Mouse (Mus musculus) midbrain, embryonic 11.5 days (tissue): Measurements from ENCODE around the gene Ap2s1. TPM values are rescaled to one million over a fixed set of nuclear protein-coding genes. Genes with fewer than 3 reads are reported as not detected.
A peak's percentile ranks its signal among the peaks of the same experiment; 100 is the strongest.

Experiments
- ATAC-seq: fragments of 200-750 bp; cut with Nextera tagmentation; 2 replicates; pipeline ENCODE4 v1.8.0; 2017; ENCODE audit warnings: moderate TSS enrichment, moderate library complexity; ENCODE audit not compliant: low FRiP score
- DNase-seq: peaks from one replicate; pipeline ENCODE4 v3.0.0; 2015; ENCODE audit warnings: low spot score; ENCODE audit errors: missing footprints
- H3K27ac ChIP-seq: fragments of 300-500 bp; sonication (generic); 2 replicates; pipeline ENCODE4 v1.5.1; 2014; ENCODE audit warnings: low read depth, low read length
- H3K27me3 ChIP-seq: fragments of 300-500 bp; sonication (generic); 2 replicates; pipeline ENCODE4 v1.6.1; 2014; ENCODE audit warnings: mild to moderate bottlenecking, low read length, moderate library complexity, mixed read lengths; ENCODE audit not compliant: control insufficient read depth, insufficient read depth
- H3K36me3 ChIP-seq: fragments of 300-500 bp; sonication (generic); 2 replicates; pipeline ENCODE4 v1.6.1; 2014; ENCODE audit warnings: mild to moderate bottlenecking, low read length, moderate library complexity, mixed read lengths; ENCODE audit not compliant: control insufficient read depth, insufficient read depth
- H3K4me1 ChIP-seq: fragments of 300-500 bp; sonication (generic); 2 replicates; pipeline ENCODE4 v1.6.1; 2014; ENCODE audit warnings: low read length; ENCODE audit not compliant: control insufficient read depth, insufficient read depth
- H3K4me2 ChIP-seq: fragments of 300-500 bp; sonication (generic); 2 replicates; pipeline ENCODE4 v1.6.1; 2014; ENCODE audit warnings: mild to moderate bottlenecking, moderate library complexity
- H3K4me3 ChIP-seq: fragments of 300-500 bp; sonication (generic); 2 replicates; pipeline ENCODE4 v1.5.1; 2014; ENCODE audit warnings: low read depth, low read length
- H3K9ac ChIP-seq: fragments of 300-500 bp; sonication (generic); 2 replicates; pipeline ENCODE4 v1.6.1; 2014; ENCODE audit warnings: low read length
- H3K9me3 ChIP-seq: fragments of 300-500 bp; sonication (generic); 2 replicates; pipeline ENCODE4 v1.6.1; 2016; ENCODE audit warnings: low read length; ENCODE audit not compliant: control insufficient read depth
- WGBS: fragments of 180-500 bp; shearing (Covaris S2); extraction: QIAGEN DNeasy Blood & Tissue Kit; methylation state at CpG from one replicate; pipeline ENCODE4 v1.1.7; 2014; 5-methylcytosine and 5-hydroxymethylcytosine counted together
- polyA plus RNA-seq: library from polyadenylated mRNA; unstranded; fragments of >200 nt; fragmentation: Nextera tagmentation; extraction: Ambion mirVana; gene quantifications from 2 replicates; pipeline ENCODE4 v1.2.1, GENCODE M21; 2014

Ap2s1 gene
- polyA plus RNA-seq, 1 experiment from 2014 or later, result 300 TPM

DNA sequence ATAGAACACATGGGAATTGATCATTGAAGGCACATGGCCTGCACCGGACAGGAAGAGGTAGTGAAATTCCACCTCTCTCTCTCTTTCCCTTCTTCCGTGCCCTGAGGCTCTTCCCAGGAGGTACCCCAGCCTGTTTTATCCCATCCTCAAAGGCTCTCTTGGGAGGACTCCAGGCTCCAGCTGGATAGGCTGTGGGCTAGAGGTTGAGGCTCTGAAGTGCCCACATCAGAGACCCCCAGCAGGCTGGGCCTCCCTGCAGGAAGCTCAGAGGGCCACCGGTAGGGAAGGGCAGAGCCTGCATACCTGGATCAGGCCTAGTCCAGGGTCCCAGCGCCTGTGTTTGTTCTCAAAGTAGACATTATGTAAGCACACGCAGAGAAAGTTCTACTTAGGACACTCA is 23.4 kb downstream of the Ap2s1 start:
- ATAC-seq (no peak), DNase-seq (no peak)
- no peak overlapping the region for H3K4me3 ChIP-seq
- WGBS, result 44% methylated on average over 5 of the region's 5 CpGs
- H3K36me3 ChIP-seq, result no peaks in the 10 kb centered on the region
- H3K27me3 ChIP-seq, result no peaks in the 10 kb centered on the region
- no peak overlapping the region for H3K9ac ChIP-seq
- no peak overlapping the region for H3K4me2 ChIP-seq
- H3K27ac ChIP-seq, result no peak overlapping the region
- no peaks in the 10 kb centered on the region for H3K9me3 ChIP-seq
- no peaks in the 10 kb centered on the region for H3K4me1 ChIP-seq

DNA sequence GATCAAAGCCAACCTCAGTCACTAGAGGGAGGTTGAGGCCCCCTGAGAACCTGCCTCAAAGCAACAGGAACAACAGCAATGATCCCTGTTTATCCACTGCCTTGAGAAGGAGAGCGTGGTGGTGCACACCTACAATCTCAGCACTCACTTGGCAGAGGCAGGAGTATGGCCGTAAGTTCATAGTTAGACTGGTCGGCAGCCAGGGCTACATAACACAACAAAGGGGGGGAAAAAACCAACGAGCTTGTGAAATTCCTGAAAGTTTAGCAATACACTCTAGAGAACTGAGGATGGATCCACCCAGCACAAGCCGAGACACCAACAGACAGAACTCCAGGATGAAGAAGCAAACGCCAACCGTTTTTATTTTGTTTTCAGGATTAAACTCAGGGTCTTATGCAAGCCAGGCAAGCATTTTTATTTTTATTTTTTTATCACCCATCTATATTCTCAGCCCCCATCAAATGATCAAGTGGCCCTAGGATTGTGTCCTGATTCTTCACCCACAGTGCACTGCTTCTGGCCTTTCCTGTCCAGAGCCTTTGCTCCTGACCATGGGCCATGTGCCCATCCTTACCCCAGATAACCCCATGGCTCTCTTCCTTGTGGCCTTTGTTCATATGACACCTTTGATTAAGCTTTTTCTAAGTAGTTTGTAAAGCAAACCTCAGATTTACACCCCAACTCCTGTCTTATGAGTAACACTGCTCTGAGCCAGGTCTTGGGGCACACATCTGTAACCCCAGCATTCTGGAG is 25.4 kb downstream of the Ap2s1 start:
- no peaks in the 10 kb centered on the region for H3K27me3 ChIP-seq
- no peak for DNase-seq
- ATAC-seq, result no peak
- no peaks in the 10 kb centered on the region for H3K9me3 ChIP-seq
- H3K27ac ChIP-seq, result no peak overlapping the region
- WGBS, result 89% methylated on average over 7 of the region's 7 CpGs
- no peaks in the 10 kb centered on the region for H3K4me1 ChIP-seq
- H3K4me2 ChIP-seq, result no peak overlapping the region
- no peaks in the 10 kb centered on the region for H3K36me3 ChIP-seq
- H3K4me3 ChIP-seq, result no peak overlapping the region
- no peak overlapping the region for H3K9ac ChIP-seq

DNA sequence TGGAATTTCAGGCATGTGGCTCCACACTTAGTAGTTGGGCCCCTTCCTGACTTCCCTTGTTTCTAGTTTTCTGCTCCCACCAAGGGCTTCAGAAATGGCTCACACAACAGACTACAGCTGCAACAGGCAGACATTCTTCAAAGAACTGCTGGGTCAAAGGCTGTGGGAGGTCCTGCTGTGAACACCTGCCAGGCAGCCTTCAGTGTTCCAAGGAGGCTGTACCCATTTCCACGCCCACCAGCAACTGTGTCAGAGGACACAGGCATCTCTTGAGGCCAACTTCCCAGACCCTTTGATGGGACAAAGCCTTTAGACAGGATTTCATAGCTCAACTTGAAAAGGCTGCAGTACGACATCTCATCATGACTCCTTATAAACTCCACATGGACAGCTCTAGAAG is 28.2 kb downstream of the Ap2s1 start:
- ATAC-seq (no peak), DNase-seq (no peak)
- H3K27me3 ChIP-seq, result no peaks in the 10 kb centered on the region
- WGBS, result 21% methylated on average over 2 of the region's 2 CpGs
- H3K4me1 ChIP-seq, result no peaks in the 10 kb centered on the region
- no peaks in the 10 kb centered on the region; the same call in 1 of the 2 replicates for H3K9me3 ChIP-seq
- H3K36me3 ChIP-seq, result no peaks in the 10 kb centered on the region
- no peak overlapping the region for H3K4me2 ChIP-seq
- H3K9ac ChIP-seq, result no peak overlapping the region
- H3K27ac ChIP-seq, result no peak overlapping the region
- H3K4me3 ChIP-seq, result no peak overlapping the region

DNA sequence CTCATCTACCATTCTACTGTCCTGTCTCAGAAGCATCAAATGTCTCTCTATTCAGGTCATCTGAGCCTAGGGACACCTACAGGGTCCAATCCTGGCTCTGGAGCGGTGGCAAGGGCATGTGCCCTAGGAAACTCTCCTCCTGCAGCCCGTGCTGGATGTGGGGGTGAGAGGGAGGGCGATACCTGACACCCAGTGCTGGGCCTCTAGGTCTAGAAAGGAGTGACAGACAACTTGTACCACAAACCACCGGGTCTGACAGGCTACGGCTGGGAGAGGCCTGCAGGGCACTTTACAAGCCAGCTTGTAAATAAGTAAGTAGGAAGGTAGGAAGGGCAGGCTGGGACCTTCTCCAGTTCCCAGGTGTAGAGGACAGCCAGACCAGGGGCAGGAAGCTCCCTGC is 37.7 kb downstream of the Ap2s1 start:
- Histone ChIP-seq H3K36me3 (no peaks in the 10 kb centered on the region), H3K4me3 (no peak overlapping the region), H3K27ac (no peak overlapping the region), H3K27me3 (no peaks in the 10 kb centered on the region), H3K4me1 (no peaks in the 10 kb centered on the region), H3K9ac (no peak overlapping the region), H3K9me3 (no peaks in the 10 kb centered on the region), H3K4me2 (no peak overlapping the region)
- DNase-seq (no peak), ATAC-seq (no peak)
- 73% methylated on average over 5 of the region's 5 CpGs for WGBS

DNA sequence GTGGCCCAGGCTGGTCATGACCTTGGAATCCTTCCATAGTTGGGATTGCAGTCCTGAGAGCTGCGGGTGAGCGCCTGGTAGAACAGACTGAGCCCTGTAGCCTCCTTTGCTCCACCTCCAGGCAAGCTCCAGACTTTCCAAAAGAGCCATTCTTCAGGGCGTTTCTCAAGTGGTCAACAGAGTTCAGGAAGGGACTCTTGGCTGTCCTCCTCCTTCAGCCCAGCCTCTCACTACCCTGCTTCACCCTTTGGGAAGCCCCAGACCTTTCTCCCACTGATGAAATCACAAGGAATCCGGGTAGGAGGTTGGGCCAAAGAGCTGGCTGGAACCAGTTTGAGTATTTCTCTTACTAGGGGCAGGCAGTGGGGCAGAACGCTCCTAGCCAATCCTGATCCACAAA is 41.9 kb downstream of the Ap2s1 start:
- no peaks in the 10 kb centered on the region for H3K36me3 ChIP-seq
- no peaks in the 10 kb centered on the region for H3K9me3 ChIP-seq
- H3K27ac ChIP-seq, result no peak overlapping the region

DNA sequence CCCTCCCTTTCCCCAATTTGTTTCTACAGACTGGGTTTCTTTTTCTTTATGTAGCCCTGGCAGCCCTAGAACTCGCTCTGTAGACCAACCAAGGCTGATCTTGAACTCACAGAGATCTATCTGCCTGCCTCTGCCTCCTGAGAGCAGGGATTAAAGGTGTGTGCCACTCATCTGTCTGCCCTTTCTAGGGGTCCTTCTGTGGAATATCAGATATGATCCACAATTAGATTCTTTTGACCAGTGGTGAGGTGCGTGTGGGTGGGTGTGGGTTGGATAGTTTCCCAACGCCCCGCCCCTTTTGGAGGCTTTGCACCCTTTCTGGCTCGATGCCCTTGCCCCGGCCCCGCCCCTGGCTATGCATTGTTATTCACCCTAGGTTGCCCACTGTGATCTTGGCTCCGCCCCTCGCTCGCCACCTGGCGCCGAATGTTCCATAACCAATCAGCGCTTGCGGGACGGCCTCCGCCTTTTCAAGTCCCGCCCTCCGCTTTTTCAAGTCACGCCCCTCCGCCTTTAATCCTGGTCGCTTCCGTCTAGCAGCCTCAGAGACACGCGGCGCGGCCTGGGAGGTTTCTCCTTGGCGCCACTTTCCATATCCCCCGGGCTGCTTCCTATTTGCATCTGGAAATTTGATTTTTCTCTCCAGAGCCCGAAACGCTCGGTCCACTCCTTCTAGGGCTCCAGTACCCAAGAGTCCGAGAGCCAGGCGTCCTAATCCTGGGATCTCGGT is 42.8 kb downstream of the Ap2s1 start, which contains the start of gene Slc1a5:
TSS of gene Slc1a5 (plus strand) at position 516 of the 730 bp plus-strand sequence.
- 2% methylated on average over 34 of the region's 34 CpGs for WGBS
- Histone ChIP-seq H3K4me1 (peaks cover 27% of the 10 kb centered on the region), H3K4me2 (peak within 1 kb of the TSS; percentile 98), H3K9me3 (no peaks in the 10 kb centered on the region), H3K4me3 (peak within 1 kb of the TSS; percentile 57), H3K27me3 (no peaks in the 10 kb centered on the region; the same call in 1 of the 2 replicates), H3K27ac (no peak within 1 kb of the TSS), H3K9ac (peak within 1 kb of the TSS; percentile 66), H3K36me3 (no peaks in the 10 kb centered on the region)
- ATAC-seq (peak; percentile 94), DNase-seq (peak; percentile 98)

More for the DNA sequence above, 41.9 kb downstream of the Ap2s1 start:
- Histone ChIP-seq H3K9ac (no peak overlapping the region), H3K4me1 (peaks cover 27% of the 10 kb centered on the region), H3K27me3 (no peaks in the 10 kb centered on the region; the same call in 1 of the 2 replicates), H3K4me3 (no peak overlapping the region), H3K4me2 (no peak overlapping the region)
- no peak for DNase-seq
- 81% methylated on average over 5 of the region's 5 CpGs for WGBS
- no peak for ATAC-seq

DNA sequence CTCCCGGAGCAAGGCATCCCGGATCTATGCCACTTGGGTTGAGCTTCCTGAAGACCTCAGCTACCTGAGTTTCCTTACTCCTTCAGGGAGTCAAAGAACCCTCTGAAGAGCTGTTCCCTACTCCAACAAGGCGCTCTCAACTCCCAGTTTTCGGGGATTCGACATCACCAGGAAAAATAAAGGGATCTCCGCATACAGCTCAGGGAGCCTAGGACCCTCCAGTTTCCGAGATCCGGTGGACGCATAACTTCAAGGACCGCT is 43.3 kb downstream of the Ap2s1 start:
- Histone ChIP-seq H3K27ac (no peak overlapping the region), H3K36me3 (no peaks in the 10 kb centered on the region)

DNA sequence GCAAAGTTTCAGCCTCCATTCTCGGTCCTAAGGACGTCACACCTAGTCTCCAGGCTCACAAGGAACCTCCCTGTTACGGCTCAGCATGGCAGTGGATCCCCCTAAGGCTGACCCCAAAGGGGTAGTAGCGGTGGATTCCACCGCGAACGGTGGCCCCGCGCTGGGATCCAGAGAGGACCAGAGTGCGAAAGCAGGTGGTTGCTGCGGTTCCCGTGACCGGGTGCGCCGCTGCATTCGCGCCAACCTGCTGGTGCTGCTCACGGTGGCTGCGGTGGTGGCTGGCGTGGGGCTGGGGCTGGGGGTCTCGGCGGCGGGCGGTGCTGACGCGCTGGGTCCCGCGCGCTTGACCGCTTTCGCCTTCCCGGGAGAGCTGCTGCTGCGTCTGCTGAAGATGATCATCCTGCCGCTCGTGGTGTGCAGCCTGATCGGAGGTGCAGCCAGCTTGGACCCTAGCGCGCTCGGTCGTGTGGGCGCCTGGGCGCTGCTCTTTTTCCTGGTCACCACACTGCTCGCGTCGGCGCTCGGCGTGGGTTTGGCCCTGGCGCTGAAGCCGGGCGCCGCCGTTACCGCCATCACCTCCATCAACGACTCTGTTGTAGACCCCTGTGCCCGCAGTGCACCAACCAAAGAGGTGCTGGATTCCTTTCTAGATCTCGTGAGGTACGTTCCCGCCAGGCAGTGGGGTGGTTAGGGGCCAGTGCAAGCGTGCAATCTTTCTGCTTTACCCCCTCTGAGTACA is 43.8 kb downstream of the Ap2s1 start:
- H3K4me2 ChIP-seq, result peak overlapping the region; percentile 98
- peak overlapping the region; percentile 66 for H3K9ac ChIP-seq
- under 1% methylated on average over 60 of the region's 60 CpGs for WGBS
- H3K27me3 ChIP-seq, result no peaks in the 10 kb centered on the region; the same call in 1 of the 2 replicates
- H3K4me3 ChIP-seq, result peak overlapping the region; percentile 57
- H3K36me3 ChIP-seq, result no peaks in the 10 kb centered on the region
- H3K9me3 ChIP-seq, result no peaks in the 10 kb centered on the region
- no peak overlapping the region for H3K27ac ChIP-seq
- peaks cover 27% of the 10 kb centered on the region for H3K4me1 ChIP-seq
- DNase-seq (peak; percentile 92), ATAC-seq (peak; percentile 17)

More for the DNA sequence above, 43.3 kb downstream of the Ap2s1 start:
- H3K9ac ChIP-seq, result peak overlapping the region; percentile 66
- peak overlapping the region; percentile 98 for H3K4me2 ChIP-seq
- peak overlapping the region; percentile 57 for H3K4me3 ChIP-seq
- peak; percentile 97 for DNase-seq
- no peaks in the 10 kb centered on the region; the same call in 1 of the 2 replicates for H3K27me3 ChIP-seq
- WGBS, result 0% methylated on average over 10 of the region's 10 CpGs
- no peaks in the 10 kb centered on the region for H3K9me3 ChIP-seq
- H3K4me1 ChIP-seq, result peaks cover 27% of the 10 kb centered on the region
- ATAC-seq, result peak; percentile 8; the same call in 1 of the 2 replicates
